Mouse (Mus musculus): ENCODE results near the gene Msh2. TPM values are rescaled to one million over a fixed set of nuclear protein-coding genes. Genes with fewer than 3 reads are reported as not detected.

Gene Msh2
- polyA plus RNA-seq, 1 experiment from 2014 or later: 146 TPM

GRCm38 (mm10) chr17:87773175-87773574, 101.0 kb downstream of the Msh2 start:
- H3K4me1 ChIP-seq: no peaks in the 10 kb centered on the region
- H3K9me3 ChIP-seq: no peaks in the 10 kb centered on the region
- no peak overlapping the region for H3K27ac ChIP-seq
- H3K27me3 ChIP-seq (ENCODE audit: poor library complexity, severe bottlenecking): no peaks in the 10 kb centered on the region
- WGBS: 80% methylated on average over 3 of the region's 3 CpGs
- DNase-seq (ENCODE audit: extremely low spot score, low spot score): no peak
- H3K36me3 ChIP-seq (replicated peaks): no peaks in the 10 kb centered on the region
- no peak overlapping the region for H3K4me3 ChIP-seq

Other genes with a start within 250 kb of the Msh2 start
- gene Stpg4, start 244.6 kb upstream of the Msh2 start, polyA plus RNA-seq (2016; fragmentation: Nextera tagmentation; extraction: Ambion mirVana): not detected in 2 replicates
- 1,161 and 1,233 TPM in 2 replicates for gene Calm2, start 225.4 kb upstream of the Msh2 start, polyA plus RNA-seq (2016; fragmentation: Nextera tagmentation; extraction: Ambion mirVana)
- 35.7 and 41.7 TPM in 2 replicates for gene Epcam, start 36.4 kb upstream of the Msh2 start, polyA plus RNA-seq (2016; fragmentation: Nextera tagmentation; extraction: Ambion mirVana)
- gene Kcnk12, start 125.7 kb downstream of the Msh2 start, polyA plus RNA-seq (2016; fragmentation: Nextera tagmentation; extraction: Ambion mirVana): 0.07 and 0.20 TPM in 2 replicates
- not detected in 2 replicates for gene Rpl36-ps4, start 248.6 kb downstream of the Msh2 start, polyA plus RNA-seq (2016; fragmentation: Nextera tagmentation; extraction: Ambion mirVana)